Mouse (Mus musculus) embryo, embryonic 10.5 days (tissue): Measurements from ENCODE around the gene Dapk1.

ENCODE experiments used
- DNase-seq: peaks from one replicate; pipeline ENCODE4 v3.0.0-alpha.2; 2015; ENCODE audit warnings: low spot score

Gene Dapk1

DNA sequence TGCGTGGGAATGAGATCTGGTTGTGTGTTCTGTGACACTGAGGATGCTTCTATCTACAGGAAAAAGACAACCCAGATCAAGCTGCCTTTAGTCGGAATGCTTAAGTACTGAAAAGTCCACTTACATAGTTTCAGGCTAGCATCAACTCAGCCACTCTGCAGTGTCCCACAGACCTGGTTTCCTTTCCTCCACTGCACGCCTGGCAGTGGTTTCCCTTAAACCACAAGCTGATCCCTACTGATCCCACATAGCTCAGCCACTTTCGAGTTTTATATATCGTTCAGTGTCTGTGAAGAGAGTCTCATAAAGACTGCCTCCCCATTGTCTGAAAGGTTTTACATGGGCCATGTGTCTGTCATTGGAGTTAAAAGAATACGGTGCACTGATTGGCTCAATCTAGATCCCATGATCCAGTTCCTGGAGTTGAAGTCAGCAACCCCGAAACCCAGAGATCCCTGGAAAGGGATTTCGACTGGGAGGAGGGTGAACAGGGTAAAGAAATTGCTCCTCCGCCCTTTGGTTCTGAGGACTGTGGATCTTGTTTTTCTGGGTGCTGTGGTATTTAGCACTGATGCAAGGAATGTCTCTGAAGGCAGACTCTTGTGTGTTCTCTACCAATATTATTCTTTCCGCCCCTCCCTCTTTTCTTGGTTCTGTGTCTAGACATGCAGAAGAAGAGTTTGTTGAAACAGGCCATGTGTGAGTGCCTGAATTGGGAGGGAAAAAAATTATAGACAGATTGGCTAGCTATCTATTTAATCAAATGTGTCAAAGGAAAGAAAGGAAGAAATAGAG is 93.6 kb downstream of the Dapk1 start:
- DNase-seq, result no peak

DNA sequence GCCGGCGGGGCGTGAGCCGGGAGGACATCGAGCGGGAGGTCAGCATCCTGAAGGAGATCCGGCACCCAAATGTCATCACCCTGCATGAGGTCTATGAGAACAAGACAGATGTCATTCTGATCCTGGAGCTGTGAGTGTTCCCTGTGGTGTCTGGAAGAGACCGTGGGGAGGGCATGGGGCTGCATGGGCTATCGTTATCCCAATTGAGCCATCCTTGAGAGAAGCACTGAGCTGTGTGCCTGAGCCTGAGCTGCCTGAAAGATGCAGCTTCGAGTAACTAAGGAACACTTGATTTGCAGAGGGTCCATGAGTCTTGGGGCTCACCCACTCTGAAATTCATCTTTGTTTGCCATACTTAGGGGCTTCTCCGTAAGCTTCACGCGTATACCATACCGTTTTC is 94.6 kb downstream of the Dapk1 start:
- DNase-seq, result no peak

DNA sequence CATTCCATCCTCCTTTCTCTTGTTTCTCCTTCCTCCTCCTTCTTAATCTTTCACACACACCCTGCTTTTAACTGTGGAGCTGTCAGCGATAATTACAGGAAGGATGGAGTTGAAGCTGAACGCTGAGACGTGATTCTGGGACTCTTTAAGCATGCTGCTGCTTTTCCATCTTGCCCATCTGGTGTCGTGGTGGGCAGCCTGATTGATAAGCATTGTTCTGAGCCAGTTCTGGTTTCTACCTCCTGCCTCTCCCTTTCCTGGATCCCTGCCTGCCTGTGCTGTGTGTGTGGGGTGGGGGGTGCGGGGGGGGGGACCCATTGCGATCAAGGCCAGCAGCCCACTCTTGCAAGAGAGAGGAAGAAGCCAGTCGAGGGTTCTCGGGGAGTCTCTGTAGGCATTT is 95.0 kb downstream of the Dapk1 start:
- DNase-seq, result no peak

DNA sequence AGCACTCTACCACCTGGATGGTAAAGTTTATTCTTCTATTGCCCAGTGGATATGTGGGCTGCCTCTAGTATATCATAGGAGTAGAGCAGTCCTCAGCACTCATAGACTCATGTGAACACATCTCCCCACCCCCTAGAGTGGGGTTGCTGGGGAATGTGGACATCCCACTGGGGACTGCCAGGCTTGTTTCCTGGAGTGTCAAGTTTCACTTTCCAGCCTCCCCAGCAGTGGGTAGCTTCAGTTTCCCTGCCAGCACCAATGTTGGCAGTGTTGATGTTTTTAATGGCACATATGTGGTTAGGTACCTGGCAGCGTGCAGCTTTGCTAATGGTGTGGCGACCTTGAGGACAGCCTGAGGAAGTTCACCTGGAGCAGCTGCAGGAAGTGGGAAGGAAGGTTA is 96.3 kb downstream of the Dapk1 start:
- no peak for DNase-seq

DNA sequence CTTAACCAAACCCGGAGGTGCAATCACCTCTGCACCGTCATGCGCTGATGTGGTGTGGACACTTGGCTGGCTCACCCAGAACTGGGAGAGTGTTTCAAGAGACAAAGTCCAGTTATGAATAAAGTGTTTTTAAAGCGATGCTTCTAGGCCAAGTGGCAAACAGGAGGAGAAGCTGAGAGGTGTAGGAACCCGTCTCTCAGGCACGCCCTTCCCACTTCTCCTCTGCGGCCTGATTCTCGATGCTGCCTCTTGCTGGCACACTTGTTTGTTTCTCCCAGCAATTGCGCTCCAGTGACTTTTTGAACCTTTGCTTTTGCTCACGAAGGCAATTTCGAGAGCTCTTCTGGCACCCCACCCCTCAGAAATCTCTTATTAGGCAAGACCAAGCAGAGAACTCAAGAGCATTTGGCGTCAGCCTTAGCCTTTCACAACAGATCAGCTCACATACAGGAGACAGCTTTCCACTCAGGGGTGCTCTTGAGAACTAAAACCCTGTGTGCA is 100.0 kb downstream of the Dapk1 start:
- no peak for DNase-seq

DNA sequence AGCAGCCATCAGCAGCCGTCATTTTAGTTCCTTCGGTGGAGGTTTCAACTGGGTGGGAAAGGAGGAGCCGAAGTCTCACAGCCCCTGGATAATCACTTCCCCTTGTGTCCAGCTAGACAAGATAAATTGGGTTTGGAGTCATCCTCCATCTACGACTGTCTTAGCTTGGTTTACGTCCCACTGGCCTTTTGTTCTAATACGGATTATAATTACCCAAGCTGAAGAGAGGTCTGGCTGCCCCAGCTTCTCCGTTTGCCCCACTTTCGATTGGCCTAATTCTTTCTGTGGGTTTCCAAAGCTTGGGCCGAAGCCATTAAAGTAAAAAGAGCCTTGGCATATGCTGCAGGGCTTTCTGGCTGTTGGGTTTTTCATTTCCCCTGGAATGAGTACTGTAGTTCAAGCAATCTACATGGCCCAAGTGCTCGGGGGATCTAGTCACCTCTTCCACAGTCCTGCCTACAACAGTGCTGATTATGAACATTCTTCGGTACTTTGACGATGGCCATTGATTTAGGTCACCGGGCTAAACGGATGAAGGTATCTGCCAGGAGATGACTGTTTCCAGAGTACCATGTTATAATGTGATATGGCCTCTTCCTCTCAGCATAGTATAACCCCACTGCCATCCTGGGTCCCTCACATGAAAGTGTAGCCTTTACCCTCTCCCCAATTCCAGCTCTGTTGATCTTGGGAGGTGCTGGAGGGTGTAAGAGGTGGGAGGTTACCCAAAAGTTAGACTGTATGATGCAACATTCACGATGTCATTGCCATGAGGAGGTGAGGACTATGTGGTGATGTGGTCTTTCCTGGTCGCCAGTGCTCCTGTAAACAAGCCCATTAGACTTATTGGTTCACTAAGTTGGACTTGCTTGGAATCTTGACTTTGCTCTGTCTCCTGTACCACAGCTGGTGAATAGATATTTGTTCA is 106.1 kb downstream of the Dapk1 start:
- peak; percentile 31 for DNase-seq

DNA sequence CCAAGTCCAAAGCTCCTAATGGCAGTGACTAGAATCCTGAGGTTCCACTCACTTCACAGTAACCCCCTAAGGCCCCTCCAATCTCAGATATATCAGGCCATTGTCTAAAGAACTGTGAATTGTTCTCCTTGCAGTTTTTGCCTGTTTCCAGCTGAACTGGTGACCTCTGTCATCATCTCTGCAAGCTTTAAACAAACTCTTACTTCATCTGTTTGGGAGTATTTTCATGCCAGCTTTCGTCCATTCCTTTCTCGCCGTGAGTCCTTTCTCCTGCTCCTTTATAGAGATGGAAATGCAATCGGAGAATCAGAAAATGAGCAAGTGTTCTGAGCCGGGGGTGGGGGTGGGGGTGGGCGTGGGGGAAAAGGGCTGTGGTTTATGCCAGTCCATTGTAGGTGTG is 107.4 kb downstream of the Dapk1 start:
- DNase-seq, result no peak

DNA sequence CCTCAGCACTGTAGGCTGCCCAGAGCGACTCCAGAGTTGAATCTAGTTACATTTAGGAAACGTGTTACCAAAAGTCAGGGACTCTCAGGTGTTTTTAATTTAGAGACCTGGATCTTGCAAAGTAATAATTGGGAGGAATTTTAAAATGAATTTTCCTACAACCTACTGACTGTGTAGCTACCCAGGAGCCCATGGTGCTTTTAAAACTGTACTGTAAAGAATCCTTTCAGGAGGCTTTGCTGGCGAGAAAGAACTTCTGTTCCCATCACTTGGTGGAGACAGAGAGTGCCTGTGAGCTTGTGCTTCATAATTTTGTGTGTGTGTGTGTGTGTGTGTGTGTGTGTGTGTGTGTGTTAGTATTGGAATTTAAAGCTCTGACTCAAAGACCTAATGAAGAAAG is 109.2 kb downstream of the Dapk1 start:
- no peak for DNase-seq

DNA sequence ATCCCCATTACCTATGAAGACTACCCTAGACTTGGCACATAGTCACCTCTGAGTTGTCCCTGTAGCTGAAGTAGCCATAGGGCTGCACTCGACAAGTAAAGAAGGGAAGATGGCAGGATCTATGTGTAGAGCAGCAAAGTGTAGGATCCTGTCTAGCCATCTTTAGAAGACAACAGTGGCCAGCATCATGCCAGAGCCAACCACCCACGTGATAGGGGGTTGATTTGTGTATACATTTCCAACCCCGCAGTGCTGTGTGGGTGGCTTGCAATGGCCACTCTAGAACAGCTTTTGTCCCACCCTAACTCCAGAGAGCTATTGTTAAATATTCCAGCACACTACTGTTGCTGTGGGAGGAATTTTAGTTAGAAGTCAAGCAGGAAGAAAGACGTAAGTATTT is 111.8 kb downstream of the Dapk1 start:
- DNase-seq, result no peak

DNA sequence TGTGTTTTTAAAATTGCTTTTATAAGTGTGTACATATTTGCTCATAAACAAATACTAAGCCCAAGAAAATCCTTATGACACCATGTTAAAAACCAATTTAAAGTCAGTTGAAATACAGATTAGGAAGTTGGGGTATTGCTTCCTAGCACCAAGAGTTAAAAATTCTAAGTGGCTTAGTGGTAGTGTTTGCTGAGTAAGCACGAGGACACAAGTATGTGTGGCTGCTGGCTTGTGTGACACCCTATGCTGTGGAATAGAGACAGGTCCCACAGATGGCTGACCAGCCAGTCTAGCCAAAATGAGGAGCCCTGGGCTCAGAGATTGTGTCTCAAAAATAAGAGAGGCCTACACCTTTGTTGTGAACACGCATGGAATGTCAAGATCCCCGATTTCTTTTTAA is 114.4 kb downstream of the Dapk1 start:
- DNase-seq, result no peak

DNA sequence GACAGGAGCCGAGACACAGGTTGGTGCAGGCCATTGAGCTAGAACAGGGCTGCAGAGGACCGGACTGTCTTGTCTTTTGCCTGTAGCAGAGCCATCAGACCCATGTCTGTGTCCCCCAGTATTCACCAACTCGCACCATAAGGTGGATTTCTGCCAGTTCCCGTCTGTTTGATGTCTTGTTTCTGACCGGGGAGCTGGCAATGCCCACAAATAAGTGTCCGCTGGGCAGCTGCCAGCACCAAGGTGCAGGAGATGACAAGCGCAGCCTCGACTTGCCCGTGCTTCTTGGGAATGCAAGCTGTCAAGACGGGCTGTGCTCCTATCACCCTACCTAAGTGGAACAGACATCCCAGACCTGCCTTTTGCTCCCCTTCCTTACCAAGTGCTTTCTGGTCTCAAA is 115.7 kb downstream of the Dapk1 start:
- DNase-seq, result no peak

DNA sequence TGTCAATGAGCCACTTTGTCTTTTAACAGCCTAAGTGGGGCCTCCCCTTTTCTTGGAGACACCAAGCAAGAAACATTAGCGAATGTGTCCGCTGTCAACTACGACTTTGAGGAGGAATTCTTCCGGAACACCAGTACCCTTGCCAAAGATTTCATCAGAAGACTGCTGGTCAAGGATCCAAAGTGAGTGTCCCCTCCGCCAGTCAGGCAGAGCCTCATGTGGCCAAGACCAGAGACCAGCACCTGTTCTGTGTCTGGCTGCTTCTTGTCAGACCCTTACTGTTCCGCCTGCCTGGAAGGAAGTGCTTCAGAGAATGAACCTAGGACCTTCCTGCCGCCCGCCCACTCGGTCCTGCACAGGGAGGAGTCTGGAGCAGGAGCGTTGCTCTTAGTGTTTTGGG is 117.8 kb downstream of the Dapk1 start:
- no peak for DNase-seq

DNA sequence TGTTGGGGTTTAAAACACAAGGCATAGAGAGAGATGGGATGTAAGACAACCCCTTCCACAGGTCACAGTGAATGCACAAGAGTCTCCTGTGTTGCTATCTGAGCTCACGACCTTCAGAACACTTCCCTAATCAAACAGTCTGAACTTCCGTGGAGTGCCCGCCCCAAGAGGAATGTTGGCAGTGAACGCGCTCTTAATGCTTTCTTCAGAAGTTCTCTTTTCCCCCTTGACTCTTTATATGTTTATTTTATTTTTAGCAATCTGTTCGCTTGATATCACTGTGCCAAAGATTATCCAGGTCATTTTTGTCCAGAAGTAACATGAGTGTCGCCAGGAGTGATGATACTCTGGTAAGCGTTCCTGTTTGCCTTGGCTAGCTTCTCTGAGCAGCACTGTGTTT is 121.0 kb downstream of the Dapk1 start:
- DNase-seq, result no peak

DNA sequence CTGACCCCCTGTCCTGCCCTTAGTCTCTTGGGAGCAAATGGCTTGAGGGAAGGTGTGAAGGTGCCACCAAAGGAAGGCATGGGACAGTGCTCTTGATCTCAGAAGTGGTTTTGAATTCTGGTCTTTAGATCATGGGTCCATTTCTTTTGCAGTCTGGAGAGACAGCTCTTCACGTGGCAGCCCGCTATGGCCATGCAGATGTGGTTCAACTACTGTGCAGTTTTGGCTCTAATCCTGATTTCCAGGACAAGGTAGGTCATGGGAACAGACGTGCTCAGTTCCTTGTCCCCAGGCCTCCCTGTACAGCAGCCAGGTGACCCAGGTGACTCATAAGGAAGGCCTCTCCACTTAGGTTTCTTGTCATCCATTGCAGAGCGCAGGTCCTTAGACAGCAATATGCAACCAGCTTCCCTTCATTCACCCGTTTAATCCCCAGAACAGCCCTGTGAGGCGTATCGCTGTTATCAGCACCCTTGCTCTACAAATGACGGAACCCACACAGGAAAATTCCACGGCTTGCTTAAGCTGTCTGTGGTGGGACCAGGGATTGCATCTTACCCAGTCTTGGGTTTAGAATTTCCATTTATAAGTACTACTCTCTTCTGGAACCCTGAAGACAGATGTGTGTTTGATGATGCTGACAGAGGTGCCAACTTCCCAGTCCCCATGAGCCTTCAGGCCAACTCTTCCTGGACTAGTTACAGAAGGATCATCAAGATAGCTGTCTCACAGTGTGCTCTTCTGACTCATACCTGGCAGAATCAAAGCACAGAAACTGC is 126.7 kb downstream of the Dapk1 start:
- no peak for DNase-seq

DNA sequence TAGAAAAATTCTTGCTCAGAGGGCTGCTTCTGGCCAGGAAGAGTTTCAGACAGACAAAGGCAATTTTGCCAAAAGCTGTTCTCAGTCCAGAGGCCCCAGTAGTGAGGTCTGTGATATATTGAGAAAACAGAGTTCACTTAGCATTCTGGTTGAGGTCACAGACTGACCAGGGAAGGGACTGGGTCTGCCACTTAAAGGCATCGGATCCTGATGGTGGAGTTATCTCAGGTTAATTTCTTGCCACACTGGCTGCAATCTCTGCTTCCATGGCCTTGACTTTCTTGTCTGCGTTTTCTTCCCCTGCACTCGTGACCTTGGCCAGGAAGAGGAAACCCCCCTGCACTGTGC is 127.3 kb downstream of the Dapk1 start:
- no peak for DNase-seq

DNA sequence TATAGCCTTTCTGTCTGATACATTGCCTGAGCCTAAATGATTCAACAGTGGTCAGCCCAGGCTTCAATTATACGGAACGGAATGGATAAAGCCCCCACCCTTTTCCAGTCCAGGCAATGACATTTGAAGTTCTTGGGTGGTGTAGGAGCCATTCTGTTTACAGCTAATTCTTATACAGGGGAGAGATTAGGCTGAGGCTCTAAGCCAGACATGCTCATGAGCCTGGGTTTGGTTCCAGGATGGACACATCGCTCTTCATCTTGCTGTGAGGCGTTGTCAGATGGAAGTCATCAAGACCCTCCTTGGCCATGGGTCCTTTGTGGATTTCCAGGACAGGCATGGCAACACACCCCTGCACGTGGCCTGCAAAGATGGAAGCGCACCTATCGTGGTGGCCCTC is 128.8 kb downstream of the Dapk1 start:
- no peak for DNase-seq

DNA sequence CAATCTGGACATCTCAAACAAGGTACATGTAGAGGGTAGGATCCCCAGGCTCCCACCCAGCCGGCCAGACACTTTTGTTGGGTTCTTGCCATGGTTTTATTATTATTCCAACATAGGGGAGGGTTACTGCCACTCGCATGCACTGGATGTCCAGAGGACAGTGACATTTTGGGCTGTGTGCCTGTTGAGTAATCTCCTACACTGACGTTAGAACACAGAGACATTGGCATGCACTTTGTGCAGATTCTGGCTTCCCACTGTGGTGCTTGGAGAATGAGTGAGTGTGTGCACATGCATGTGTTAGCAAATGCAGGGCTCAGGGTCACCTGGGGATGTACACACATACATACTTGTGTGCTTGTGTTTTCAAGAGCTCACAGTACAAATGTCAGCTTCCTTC is 129.3 kb downstream of the Dapk1 start:
- no peak for DNase-seq

DNA sequence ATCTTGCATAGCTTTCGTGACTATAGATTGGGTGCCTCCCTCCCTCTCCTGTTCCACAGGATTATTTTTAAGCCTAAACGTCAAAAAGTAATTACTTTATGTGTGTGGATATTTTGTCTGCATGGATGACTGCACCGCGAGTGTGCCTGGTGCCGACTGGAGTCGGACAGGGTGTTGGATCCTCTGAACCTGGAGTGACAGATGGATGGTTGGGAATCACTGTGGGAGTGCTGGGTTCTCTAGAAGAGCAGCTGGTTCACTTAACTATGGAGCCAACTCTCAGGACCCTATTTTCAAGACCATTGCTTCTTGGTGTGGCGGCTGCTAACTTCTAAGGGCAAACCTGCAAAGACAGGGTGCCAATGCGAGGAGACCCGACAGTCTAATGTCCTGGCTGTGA is 133.6 kb downstream of the Dapk1 start:
- no peak for DNase-seq

DNA sequence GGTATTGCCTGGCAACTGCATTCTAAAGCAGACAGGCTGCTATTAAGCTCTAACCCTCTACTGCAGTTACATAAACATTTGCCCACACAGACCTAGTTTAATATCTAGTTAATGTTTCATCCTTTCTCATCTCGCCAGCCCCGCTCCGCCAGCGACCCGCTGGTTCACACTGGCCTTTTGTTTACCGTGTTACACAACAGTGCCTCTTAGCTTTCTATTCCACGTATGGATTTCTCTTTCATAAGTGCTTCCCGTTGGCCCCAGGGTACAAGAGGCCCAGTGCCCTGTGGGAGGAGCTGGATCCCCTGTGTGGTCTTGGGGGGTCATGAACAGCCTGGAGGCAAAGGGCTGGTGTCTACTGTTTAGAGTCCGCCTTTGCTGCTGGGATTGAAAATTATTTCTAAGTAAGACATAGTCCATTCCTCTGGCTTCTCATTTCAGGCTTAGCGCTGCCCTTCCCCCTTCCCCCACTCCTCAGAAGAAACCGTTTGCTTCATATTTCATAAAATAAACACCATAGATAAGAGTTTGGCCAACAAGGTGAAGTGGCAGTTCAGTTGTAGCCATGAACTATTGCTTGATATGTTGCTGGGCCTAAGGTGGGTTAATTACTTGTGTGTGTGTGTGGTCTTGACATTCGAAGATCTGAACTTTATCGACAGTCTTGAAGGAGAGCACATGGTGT is 134.8 kb downstream of the Dapk1 start:
- peak; percentile 10 for DNase-seq

DNA sequence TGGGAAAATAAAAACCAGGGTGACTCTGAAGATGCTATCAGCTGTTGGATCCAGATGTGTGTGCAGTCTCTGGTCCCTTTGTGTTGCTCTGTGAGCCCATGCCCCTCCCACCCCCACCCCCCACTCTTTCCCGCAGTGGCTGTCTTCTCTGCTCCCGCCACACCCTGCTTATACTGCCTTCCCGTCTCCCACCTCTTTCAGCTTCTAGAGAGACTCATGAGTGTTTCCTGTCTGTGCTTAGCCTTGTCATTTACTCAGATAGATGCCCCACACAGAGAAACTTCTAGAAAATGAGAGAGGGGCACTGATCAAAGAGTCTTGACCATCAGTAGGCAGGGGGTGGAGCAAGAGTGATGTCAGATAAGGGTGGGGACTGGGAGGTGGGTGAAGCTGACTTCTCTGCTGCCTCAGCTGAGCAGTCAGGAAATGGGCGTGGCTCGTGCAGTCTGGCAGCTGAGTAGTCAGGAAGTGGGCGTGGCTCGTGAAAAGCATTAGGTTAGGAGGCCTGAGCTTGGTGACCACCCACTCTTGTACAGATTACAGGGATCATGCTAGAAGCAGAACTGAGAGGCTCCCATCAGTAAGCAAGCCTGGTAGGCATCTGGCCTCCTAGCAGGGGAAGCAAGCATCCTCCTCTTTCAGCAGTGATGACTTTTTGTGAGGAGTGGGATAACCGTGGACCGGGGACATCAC is 136.0 kb downstream of the Dapk1 start:
- peak; percentile 91 for DNase-seq

DNA sequence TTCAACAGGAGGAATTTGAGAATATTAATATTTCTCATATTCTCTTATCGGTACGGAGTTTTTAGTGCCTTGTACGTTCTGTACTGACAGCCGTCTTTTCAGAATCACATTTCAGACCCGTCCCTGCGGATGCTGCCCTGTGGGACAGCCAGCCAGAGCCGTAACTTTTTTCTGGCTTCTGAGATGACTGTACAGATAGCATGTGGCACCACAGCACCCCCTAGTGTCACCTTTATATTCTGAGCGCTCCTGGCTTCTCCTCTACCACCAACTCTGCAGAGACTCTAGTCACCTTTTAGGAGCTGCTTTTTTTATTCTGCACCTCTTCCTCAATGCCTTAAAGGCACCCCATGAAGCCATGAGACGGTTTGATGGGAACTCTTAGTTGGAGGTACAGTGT is 136.7 kb downstream of the Dapk1 start:
- DNase-seq, result peak; percentile 90
